Mouse (Mus musculus): ENCODE results near the gene Galnt12. TPM values are rescaled to one million over a fixed set of nuclear protein-coding genes. Genes with fewer than 3 reads are reported as not detected.
A peak's percentile ranks its signal among the peaks of the same experiment; 100 is the strongest.

Gene Galnt12
- total RNA-seq, 2 experiments from 2014 or later = 0.57 to 0.73 TPM

- intact Hi-C loops (cut with DNase I) = no loop called here
- DNase-seq = no peak
Observed at GRCm38 (mm10) chr4:47092387-47093021, 795 bp downstream of the Galnt12 start.

DNA sequence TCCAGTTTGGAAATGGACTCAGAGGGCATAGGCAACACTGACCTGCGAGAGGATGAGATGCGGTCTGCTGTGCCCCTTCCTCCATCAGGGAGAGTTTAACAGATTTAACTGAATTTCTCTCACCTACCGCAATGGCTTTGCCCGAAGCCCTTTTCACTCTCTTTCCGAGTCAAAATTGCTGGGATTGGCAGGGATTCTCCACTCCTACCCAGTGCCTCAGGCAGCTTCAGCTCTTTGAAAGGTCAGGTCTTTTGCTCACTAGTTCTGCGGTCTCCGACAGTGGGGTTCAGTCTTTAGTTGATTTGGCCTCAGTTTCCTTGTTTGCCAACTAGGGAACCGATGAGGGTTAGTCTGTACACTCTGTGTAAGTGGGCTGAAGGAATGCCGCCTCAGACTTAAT lies 1.5 kb downstream of the Galnt12 start:
- intact Hi-C loops (cut with DNase I) = no loop called here
- no peak for DNase-seq

DNA sequence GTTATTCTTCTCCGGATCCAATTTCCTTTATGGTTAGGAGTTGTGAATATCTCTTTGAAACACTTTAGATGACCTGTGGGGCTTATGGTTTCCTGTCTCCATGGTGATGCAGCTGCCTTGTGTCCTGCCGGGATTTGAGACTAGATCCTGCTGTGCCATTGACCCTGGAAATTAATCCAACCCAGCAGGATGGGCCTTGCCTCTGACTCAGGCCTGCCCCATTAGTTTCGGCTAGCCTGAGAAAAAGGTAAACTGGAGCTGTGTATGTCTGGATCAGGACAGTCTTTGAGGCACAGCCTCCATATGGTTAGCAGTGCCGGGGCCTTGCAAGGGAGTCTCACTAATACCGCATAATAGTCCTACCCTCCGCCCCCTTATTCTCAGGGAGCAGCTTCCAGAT lies 1.9 kb downstream of the Galnt12 start:
- intact Hi-C loops (cut with DNase I) = no loop called here
- no peak for DNase-seq

GRCm38 (mm10) chr4:47103561-47103960 lies 11.9 kb downstream of the Galnt12 start:
- intact Hi-C loops (cut with DNase I) = no loop called here
- peak in 1 of 2 experiments; percentile 11 for DNase-seq

GRCm38 (mm10) chr4:47111885-47112284 lies 20.2 kb downstream of the Galnt12 start:
- intact Hi-C loops (cut with DNase I) = no loop called here
- no peak for DNase-seq

GRCm38 (mm10) chr4:47112560-47112959 lies 20.9 kb downstream of the Galnt12 start:
- peak in 1 of 2 experiments; percentile 12 for DNase-seq
- intact Hi-C loops (cut with DNase I) = no loop called here

DNA sequence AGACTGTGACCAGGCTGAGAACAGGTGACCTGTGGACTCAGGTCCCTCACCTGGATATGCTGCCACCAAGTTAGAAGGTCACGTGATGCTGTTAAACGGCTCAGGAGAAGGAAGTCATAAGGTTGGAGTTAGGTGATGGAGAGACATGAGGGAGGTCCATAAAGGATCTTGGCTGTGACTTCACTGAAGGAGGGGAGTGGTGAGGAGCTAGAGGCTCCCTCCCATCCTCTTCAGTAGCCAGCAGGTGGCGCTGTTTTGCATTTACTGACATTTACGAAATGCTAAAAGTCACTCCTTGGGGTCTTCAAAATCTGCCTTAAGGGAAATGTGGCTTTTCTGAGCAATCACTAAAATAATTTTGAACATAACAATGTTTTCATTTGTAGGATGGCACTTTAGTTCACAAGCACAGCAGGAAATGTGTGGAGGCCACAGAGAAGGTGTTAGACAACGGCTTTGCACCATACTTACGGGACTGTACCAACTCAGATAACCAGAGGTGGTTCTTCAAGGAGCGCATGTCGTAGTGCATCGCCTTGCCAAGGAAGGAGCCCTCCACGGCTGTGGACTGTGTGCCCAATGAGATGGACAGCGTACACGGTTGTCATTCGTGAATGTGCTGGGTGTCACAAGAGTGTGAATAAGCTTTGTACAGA lies 30.5 kb downstream of the Galnt12 start:
- intact Hi-C loops (cut with DNase I) = loop anchor here (2.0 kb wide), 2 partner anchors 133 to 279 kb away; no protein-coding TSS in a partner anchor
- peak; percentile 70 to 82 for DNase-seq

GRCm38 (mm10) chr4:47124140-47124711 lies 32.5 kb downstream of the Galnt12 start:
- intact Hi-C loops (cut with DNase I) = no loop called here
- DNase-seq = no peak

DNA sequence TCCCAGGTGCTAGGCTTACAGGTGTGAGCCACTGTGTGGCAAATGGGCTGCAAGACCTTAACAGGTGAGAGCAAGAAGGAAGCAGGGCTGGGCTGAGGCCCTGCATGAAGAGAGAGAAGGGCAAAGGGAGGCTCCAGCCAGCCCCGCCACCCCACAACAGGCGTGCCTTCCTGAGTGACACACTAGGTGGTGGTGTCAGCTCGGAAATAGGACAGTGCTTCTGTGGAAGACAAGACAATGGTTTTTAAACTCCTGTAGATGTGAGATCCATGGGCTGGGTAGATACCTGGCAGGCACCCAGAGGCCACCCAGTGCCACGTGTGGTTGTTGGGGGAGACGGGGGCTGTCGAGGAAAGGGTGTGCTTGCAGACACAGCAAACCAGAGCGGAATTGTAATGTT lies 36.8 kb downstream of the Galnt12 start:
- intact Hi-C loops (cut with DNase I) = loop anchor here (2.0 kb wide), 1 partner anchor 80 kb away; the partner anchor contains the start of gene Col15a1
- peak; percentile 51 to 59 for DNase-seq

DNA sequence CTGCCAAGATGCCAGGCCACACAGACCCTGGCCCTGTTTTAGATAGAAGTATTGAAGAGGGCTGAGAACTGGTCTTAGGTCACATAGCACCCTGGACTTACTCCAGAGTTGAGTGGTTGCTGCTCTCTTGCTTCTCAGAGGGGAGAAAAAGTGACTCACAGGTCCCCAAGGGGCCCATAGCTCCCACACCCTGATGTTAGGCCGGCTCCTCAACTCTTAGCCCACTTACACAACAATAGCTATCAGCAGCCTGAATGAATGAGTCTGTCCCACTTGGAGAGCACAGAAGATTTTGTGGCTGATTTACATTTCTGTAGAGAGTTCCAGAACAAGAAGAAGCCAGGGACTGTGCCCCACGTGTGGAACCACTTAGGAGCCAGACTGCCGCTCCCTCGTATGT lies 37.9 kb downstream of the Galnt12 start:
- intact Hi-C loops (cut with DNase I) = loop anchor here (2.0 kb wide), 1 partner anchor 79 kb away; the partner anchor contains the start of gene Col15a1
- no peak for DNase-seq

- intact Hi-C loops (cut with DNase I) = no loop called here
- no peak for DNase-seq
Observed at GRCm38 (mm10) chr4:47130111-47131050, 38.7 kb downstream of the Galnt12 start.

DNA sequence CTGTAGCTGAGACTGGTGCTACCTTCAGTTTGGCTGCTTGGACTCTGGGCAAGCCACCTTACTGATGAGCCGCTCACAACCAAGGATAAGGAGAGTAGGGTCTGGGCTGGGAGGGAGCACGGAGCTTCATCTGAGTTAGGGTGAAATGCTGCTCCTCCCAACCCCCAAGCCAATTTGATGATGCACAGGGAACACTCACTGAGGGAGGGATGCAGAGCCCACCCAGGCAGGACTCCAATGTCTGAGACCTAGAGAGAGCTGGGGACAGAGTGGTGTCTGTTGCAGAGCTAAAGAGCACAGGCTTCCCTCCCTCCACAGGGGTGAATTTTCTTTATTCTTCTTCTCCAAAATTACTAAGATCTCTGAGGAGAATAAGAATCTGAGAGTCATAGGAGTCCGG lies 40.2 kb downstream of the Galnt12 start:
- DNase-seq = no peak
- intact Hi-C loops (cut with DNase I) = no loop called here

DNA sequence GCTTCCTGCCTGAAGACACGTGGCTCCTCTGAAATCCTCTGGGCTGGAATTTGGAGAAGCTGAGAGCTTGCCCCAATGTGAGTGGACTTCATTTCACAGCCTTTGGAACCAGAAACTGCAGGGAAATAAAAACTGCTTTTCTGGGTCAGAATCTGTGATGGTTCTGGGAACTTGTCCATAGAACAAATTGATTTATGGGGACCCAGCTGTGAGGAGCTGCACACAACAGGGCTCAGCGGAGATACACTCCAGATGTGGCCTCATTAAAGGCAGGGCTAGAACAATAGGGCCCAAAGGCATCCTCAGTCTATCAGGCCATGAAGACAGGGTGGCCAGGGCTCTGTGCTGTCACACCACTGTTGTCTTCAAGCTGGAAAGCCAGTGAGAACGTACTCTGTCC lies 40.7 kb downstream of the Galnt12 start:
- intact Hi-C loops (cut with DNase I) = no loop called here
- peak in 1 of 2 experiments; percentile 37 for DNase-seq

DNA sequence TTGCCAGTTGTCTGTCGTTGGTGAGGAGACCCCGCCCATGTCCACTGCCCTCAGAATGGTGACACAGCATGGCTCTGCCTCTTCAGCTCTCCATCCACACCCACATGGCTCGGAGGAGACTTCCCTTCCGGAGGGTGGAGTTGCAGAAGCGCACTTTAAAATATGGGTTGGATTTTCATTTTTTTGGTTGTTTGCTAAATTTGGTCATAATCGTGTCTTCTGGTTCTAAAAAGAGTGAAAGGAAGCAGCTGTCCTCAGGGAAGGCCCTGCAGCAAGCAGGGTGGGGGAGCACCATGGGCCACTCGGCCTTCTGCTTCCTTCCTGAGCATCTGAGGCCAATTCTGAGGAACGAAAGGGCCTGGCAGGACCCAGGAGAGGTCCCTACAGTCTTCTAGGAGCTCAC lies 45.0 kb downstream of the Galnt12 start:
- intact Hi-C loops (cut with DNase I) = loop anchor here (5.0 kb wide), 1 partner anchor 101 kb away; no protein-coding TSS in a partner anchor
- DNase-seq = peak; percentile 61 to 63

GRCm38 (mm10) chr4:47137479-47137878 lies 45.8 kb downstream of the Galnt12 start:
- DNase-seq = peak; percentile 61 to 63
- intact Hi-C loops (cut with DNase I) = loop anchor here (5.0 kb wide), 1 partner anchor 100 kb away; no protein-coding TSS in a partner anchor

DNA sequence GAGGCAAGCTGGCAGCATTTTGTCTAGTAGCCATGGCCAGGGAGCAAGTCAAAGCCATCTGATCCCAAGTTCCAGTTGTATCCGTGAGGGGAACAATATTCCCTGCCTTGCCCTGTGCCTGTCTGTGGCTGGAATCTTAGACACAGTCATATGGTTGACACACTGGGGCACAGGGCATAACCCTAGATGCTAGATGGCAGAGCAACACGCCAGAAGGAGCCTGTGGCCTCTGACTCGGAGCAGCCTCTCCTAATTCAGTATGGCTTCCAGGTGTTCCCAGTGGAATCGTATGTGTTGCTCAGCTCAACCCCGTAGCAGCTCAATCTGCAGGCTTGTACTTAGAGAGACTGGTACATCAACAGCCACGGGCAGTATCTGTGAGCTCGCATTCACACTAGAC lies 46.7 kb downstream of the Galnt12 start:
- intact Hi-C loops (cut with DNase I) = loop anchor here (5.0 kb wide), 1 partner anchor 99 kb away; no protein-coding TSS in a partner anchor

GRCm38 (mm10) chr4:47138967-47139777 lies 47.5 kb downstream of the Galnt12 start:
- intact Hi-C loops (cut with DNase I) = loop anchor here (5.0 kb wide), 1 partner anchor 98 kb away; no protein-coding TSS in a partner anchor
- peak; percentile 41 to 51 for DNase-seq

More for the DNA sequence above, 46.7 kb downstream of the Galnt12 start:
- no peak for DNase-seq

DNA sequence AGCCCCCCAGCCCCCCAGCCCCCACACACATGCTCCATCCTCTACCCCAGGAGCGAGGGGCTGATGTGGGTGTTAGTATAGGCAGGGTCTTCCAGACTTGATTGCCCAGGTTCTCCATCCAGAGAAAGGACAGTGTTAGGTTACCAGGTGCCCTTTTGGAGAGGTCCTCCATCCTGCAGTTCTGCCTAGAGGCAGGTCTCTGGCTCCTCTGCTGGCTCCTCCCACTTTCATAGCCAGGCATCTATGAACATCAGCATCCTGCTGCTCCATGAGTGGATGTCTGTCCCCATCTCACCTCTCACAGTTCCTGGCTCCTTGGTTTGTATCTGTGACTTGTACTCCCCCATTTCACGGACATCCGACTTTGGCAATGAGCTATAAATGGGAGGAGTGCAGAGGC lies 48.6 kb downstream of the Galnt12 start:
- intact Hi-C loops (cut with DNase I) = no loop called here
- no peak for DNase-seq

- DNase-seq = no peak
- intact Hi-C loops (cut with DNase I) = no loop called here
Observed at GRCm38 (mm10) chr4:47141444-47142154, 49.9 kb downstream of the Galnt12 start.

Data from heart, postnatal 14 days (tissue).